Comparison of ENCODE assay signal across 8 mouse cellular contexts in genomic region chr2:23234065-23234773, GRCm38 (mm10). TPM values are rescaled to one million over a fixed set of nuclear protein-coding genes. Genes with fewer than 3 reads are reported as not detected.
A peak's percentile ranks its signal among the peaks of the same experiment; 100 is the strongest.
DNase-seq lines count a peak whose midpoint lies in the region; ATAC-seq and TF ChIP-seq lines count a peak whose summit lies in the region.

No protein-coding gene starts in this region.

- peak; percentile 84 for ATAC-seq in kidney, embryonic 14.5 days (ENCODE audit: low FRiP score, low TSS enrichment)
- no peak for ATAC-seq in limb, embryonic 14.5 days (ENCODE audit: low FRiP score, low read depth)

- H3K4me3 ChIP-seq in kidney, embryonic 14.5 days (ENCODE audit: low read length) = peak overlapping the region; percentile 41
- H3K4me3 ChIP-seq in limb, embryonic 14.5 days (replicated peaks; ENCODE audit: low read length) = peak overlapping the region; percentile 42

- H3K9ac ChIP-seq in kidney, embryonic 14.5 days (ENCODE audit: low read depth, low read length) = peak overlapping the region; percentile 47
- peak overlapping the region; percentile 53 for H3K9ac ChIP-seq in limb, embryonic 14.5 days (ENCODE audit: low read depth, low read length, severe bottlenecking)

- no peaks in the 10 kb centered on the region for H3K4me1 ChIP-seq in kidney, embryonic 14.5 days (ENCODE audit: control insufficient read depth, insufficient read depth, low read length)
- H3K4me1 ChIP-seq in limb, embryonic 14.5 days (ENCODE audit: control insufficient read depth, insufficient read depth, low read length) = no peaks in the 10 kb centered on the region

- H3K4me2 ChIP-seq in kidney, embryonic 14.5 days (replicated peaks; ENCODE audit: low read depth, low read length) = peak overlapping the region; percentile 77
- H3K4me2 ChIP-seq in limb, embryonic 14.5 days (replicated peaks; ENCODE audit: low read depth, low read length, severe bottlenecking) = peak overlapping the region; percentile 70

- TF ChIP-seq POLR2A in limb, embryonic 14.5 days (IDR thresholded peaks at IDR 0.05; ENCODE audit: borderline replicate concordance, extremely low read depth, insufficient read depth, insufficient read length) = no peak

- no peaks in the 10 kb centered on the region for H3K9me3 ChIP-seq in kidney, embryonic 14.5 days (ENCODE audit: control insufficient read depth, low read length)
- H3K9me3 ChIP-seq in limb, embryonic 14.5 days (ENCODE audit: control insufficient read depth, low read length) = no peaks in the 10 kb centered on the region

- no peak for DNase-seq in kidney, adult 9 months
- peak; percentile 16 for DNase-seq in brain, adult 2 months (ENCODE audit: low read depth, low spot score)
- peak; percentile 23 for DNase-seq in forelimb bud, embryonic 11.5 days (ENCODE audit: low read depth, low spot score)
- peak; percentile 13 for DNase-seq in limb, embryonic 14.5 days (ENCODE audit: low spot score)
- peak; percentile 59 for DNase-seq in retina, postnatal 1 day
- DNase-seq in right cerebral cortex, postnatal 10 days (ENCODE audit: low spot score in 2 of 2) = no peak
- no peak for DNase-seq in spleen, adult 12 weeks (ENCODE audit: low spot score)

- H3K27me3 ChIP-seq in kidney, embryonic 14.5 days (ENCODE audit: control insufficient read depth, insufficient read depth, low read length) = peaks cover 3% of the 10 kb centered on the region; the same call in 1 of the 2 replicates
- H3K27me3 ChIP-seq in limb, embryonic 14.5 days (ENCODE audit: control insufficient read depth, insufficient read depth, low read length) = 0 out of 2 replicates have a peak, but pooled peaks cover 3% of the 10 kb centered on the region

- H3K36me3 ChIP-seq in kidney, embryonic 14.5 days (ENCODE audit: control insufficient read depth, insufficient read depth, low read length) = no peaks in the 10 kb centered on the region
- H3K36me3 ChIP-seq in limb, embryonic 14.5 days (ENCODE audit: control insufficient read depth, insufficient read depth, low read length) = no peaks in the 10 kb centered on the region

- under 1% methylated on average over 28 of the region's 50 CpGs for WGBS in kidney, embryonic 14.5 days
- under 1% methylated on average over 22 of the region's 50 CpGs for WGBS in limb, embryonic 14.5 days

- H3K27ac ChIP-seq in kidney, embryonic 14.5 days (ENCODE audit: low read depth, low read length) = no peak overlapping the region
- H3K27ac ChIP-seq in limb, embryonic 14.5 days (replicated peaks; ENCODE audit: low read depth, low read length) = no peak overlapping the region

RNA-seq across cellular contexts. Expression of gene 4931423N10Rik, which starts 26.9 kb away (rescaled TPM):
- polyA plus RNA-seq in kidney, embryonic 14.5 days (2014; fragmentation: Nextera tagmentation; extraction: Ambion mirVana) = not detected in 2 replicates
- polyA plus RNA-seq in limb, embryonic 14.5 days (2012; rRNA removed) = not detected in 2 replicates
- 0.11 TPM in 1 of 2 replicates, not detected in the other for polyA plus RNA-seq in limb, embryonic 14.5 days (2014; fragmentation: Nextera tagmentation; extraction: Ambion mirVana)

Comparison
In these comparisons a context has a peak if more than half of its experiments do, and no peak if none do; other contexts are left out.
1. DNase-seq: peak in brain, adult 2 months (single experiment), forelimb bud, embryonic 11.5 days (single experiment), limb, embryonic 14.5 days (single experiment) and retina, postnatal 1 day (single experiment); none in kidney, adult 9 months (single experiment), right cerebral cortex, postnatal 10 days (0 of 2) and spleen, adult 12 weeks (single experiment).